In the genomic region with DNA sequence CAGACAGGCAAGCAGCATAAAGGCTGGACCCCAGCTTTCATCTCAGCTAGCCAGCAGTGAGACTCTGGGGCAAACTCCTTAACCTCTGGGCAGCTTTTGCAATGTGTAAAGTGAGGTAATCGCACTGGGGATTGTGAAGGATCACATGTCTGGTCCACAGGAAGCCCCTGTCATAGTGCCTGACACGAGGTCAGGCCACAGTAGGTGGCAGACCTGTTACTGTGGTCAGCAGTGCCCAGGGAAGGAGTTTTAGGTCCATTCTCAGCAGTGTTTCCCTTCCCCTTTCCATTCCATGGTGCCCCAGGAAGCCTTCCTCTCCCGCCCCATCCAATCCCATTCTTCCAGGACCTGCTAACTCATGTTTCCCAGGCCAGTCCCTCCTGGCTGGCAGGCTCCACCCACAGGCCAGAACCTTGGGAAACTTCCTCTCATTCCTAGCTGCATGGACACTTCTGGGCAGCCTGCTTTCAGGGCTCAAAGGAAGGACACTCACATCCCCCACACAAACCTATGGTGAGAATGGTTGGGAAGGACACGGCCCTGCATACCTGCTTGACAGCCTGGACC, we compare ENCODE assay signal across 24 mouse cellular contexts. TPM values are rescaled to one million over a fixed set of nuclear protein-coding genes. Genes with fewer than 3 reads are reported as not detected.
DNase-seq lines count a peak whose midpoint lies in the region; ATAC-seq and TF ChIP-seq lines count a peak whose summit lies in the region.
"Had no signal": no experiment of that assay in that cellular context is flagged by ENCODE, and none has a peak within 500 bp of the region (broad histone marks: within the 10 kb centered on the region; RNA-seq: fewer than 3 reads in every experiment).

No protein-coding gene starts in this region.

- no peak overlapping the region for H3K27ac ChIP-seq in kidney, embryonic 14.5 days (ENCODE audit: low read depth, low read length)
- no peak overlapping the region for H3K27ac ChIP-seq in testis, adult 2 months (ENCODE audit: control insufficient read depth, insufficient read depth, low read depth, low read length)
- H3K27ac ChIP-seq: embryonic facial prominence, embryonic 12.5 days; heart, adult 2 months; heart, embryonic 15.5 days; hindbrain, embryonic 13.5 days; limb, embryonic 13.5 days; liver, embryonic 15.5 days; midbrain, embryonic 13.5 days; neural tube, embryonic 12.5 days had no signal

- no peaks in the 10 kb centered on the region for H3K36me3 ChIP-seq in kidney, embryonic 14.5 days (ENCODE audit: control insufficient read depth, insufficient read depth, low read length)
- no peaks in the 10 kb centered on the region for H3K36me3 ChIP-seq in testis, adult 2 months (ENCODE audit: control insufficient read depth, insufficient read depth, low read length)
- H3K36me3 ChIP-seq: embryonic facial prominence, embryonic 12.5 days; heart, embryonic 15.5 days; hindbrain, embryonic 13.5 days; limb, embryonic 13.5 days; liver, embryonic 15.5 days; midbrain, embryonic 13.5 days; neural tube, embryonic 12.5 days had no signal

- no peaks in the 10 kb centered on the region for H3K9me3 ChIP-seq in kidney, embryonic 14.5 days (ENCODE audit: control insufficient read depth, low read length)
- H3K9me3 ChIP-seq: embryonic facial prominence, embryonic 12.5 days; heart, embryonic 15.5 days; hindbrain, embryonic 13.5 days; limb, embryonic 13.5 days; liver, embryonic 15.5 days; midbrain, embryonic 13.5 days; neural tube, embryonic 12.5 days had no signal

- no peak overlapping the region for H3K4me2 ChIP-seq in kidney, embryonic 14.5 days (replicated peaks; ENCODE audit: low read depth, low read length)
- H3K4me2 ChIP-seq: heart, embryonic 15.5 days; liver, embryonic 15.5 days; midbrain, embryonic 13.5 days had no signal

- H3K4me1 ChIP-seq in kidney, embryonic 14.5 days (ENCODE audit: control insufficient read depth, insufficient read depth, low read length), result peaks cover 16% of the 10 kb centered on the region
- H3K4me1 ChIP-seq in testis, adult 2 months (ENCODE audit: control insufficient read depth, insufficient read depth, low read length), result peaks cover 23% of the 10 kb centered on the region

- peak; percentile 27; the same call in 1 of the 2 replicates for TF ChIP-seq POLR2A in testis, adult 2 months (IDR thresholded peaks at IDR 0.05; ENCODE audit: control insufficient read depth, low read depth, low read length)

- ATAC-seq in kidney, embryonic 14.5 days (ENCODE audit: low FRiP score, low TSS enrichment), result 0 out of 2 replicates have a peak, but pooled peaks have one; percentile 8
- peak; percentile 72 for ATAC-seq in granulocyte monocyte progenitor cell, adult 5-6 weeks (replicated peaks; ENCODE audit: poor library complexity, severe bottlenecking)
- ATAC-seq: forebrain, postnatal 0 days; midbrain, embryonic 13.5 days had no signal

- no peak overlapping the region for H3K9ac ChIP-seq in kidney, embryonic 14.5 days (ENCODE audit: low read depth, low read length)
- H3K9ac ChIP-seq: embryonic facial prominence, embryonic 12.5 days; forebrain, postnatal 0 days; heart, embryonic 15.5 days; hindbrain, embryonic 13.5 days; limb, embryonic 13.5 days; liver, embryonic 15.5 days; midbrain, embryonic 13.5 days; neural tube, embryonic 12.5 days had no signal

- DNase-seq in kidney, adult 9 months, result no peak
- DNase-seq in testis, postnatal 14 days (ENCODE audit: low spot score), result no peak
- DNase-seq in T-cell, adult 2 months (ENCODE audit: low spot score), result no peak
- DNase-seq in cerebellum, postnatal 4 days (ENCODE audit: low spot score in 2 of 2), result no peak
- DNase-seq: cerebellum, adult 2 months; cerebellum, postnatal 25 days; forebrain, postnatal 0 days; gastrocnemius, postnatal 14 days; heart, adult 2 months; heart, postnatal 36 days; kidney, adult 2 months; lung, postnatal 10 days; thymus, postnatal 25 days had no signal

- H3K4me3 ChIP-seq in kidney, embryonic 14.5 days (ENCODE audit: low read length), result no peak overlapping the region
- peak overlapping the region; percentile 79 for H3K4me3 ChIP-seq in testis, adult 2 months (ENCODE audit: control insufficient read depth, low read depth, low read length)
- H3K4me3 ChIP-seq: embryonic facial prominence, embryonic 12.5 days; heart, adult 2 months; heart, embryonic 15.5 days; limb, embryonic 13.5 days; liver, embryonic 15.5 days; midbrain, embryonic 13.5 days; neural tube, embryonic 12.5 days had no signal

- H3K27me3 ChIP-seq in kidney, embryonic 14.5 days (ENCODE audit: control insufficient read depth, insufficient read depth, low read length), result peaks cover 85% of the 10 kb centered on the region
- no peaks in the 10 kb centered on the region for H3K27me3 ChIP-seq in testis, adult 2 months (ENCODE audit: control insufficient read depth, insufficient read depth, low read length)

- 22% methylated on average over 4 of the region's 4 CpGs for WGBS in kidney, embryonic 14.5 days

- TF ChIP-seq CTCF in testis, adult 2 months (IDR thresholded peaks at IDR 0.05; ENCODE audit: control insufficient read depth, insufficient read depth, insufficient replicate concordance, low read depth, low read length), result no peak

RNA-seq across cellular contexts. Expression of a gene that starts 6.0 kb away (rescaled TPM):
- polyA plus RNA-seq in kidney, embryonic 14.5 days (2014; fragmentation: Nextera tagmentation; extraction: Ambion mirVana), result 0.24 and 0.65 TPM in 2 replicates
- 1.8 and 1.9 TPM in 2 replicates for polyA plus RNA-seq in testis, adult 2 months (2012; rRNA removed)
- total RNA-seq in granulocyte monocyte progenitor cell, adult 5-6 weeks (2014; fragmentation: Nextera tagmentation), result 0.77 and 1.0 TPM in 2 replicates
- 0.62 and 0.69 TPM in 2 replicates for total RNA-seq in granulocyte monocyte progenitor cell, adult 5-6 weeks (2017)
- total RNA-seq: gastrocnemius, postnatal 14 days had no signal
- polyA plus RNA-seq: embryonic facial prominence, embryonic 12.5 days; forebrain, embryonic 11.5 days; hindbrain, embryonic 13.5 days; neural tube, embryonic 12.5 days had no signal

RNA-seq across cellular contexts. Expression of a gene that starts 18.5 kb away (rescaled TPM):
- 1.7 and 1.9 TPM in 2 replicates for polyA plus RNA-seq in kidney, embryonic 14.5 days (2014; fragmentation: Nextera tagmentation; extraction: Ambion mirVana)
- 17.6 and 17.9 TPM in 2 replicates for polyA plus RNA-seq in testis, adult 2 months (2012; rRNA removed)
- 99.1 and 108 TPM in 2 replicates for total RNA-seq in granulocyte monocyte progenitor cell, adult 5-6 weeks (2014; fragmentation: Nextera tagmentation)
- total RNA-seq in granulocyte monocyte progenitor cell, adult 5-6 weeks (2017), result 54.3 and 70.7 TPM in 2 replicates

RNA-seq across cellular contexts. Expression of a gene that starts 35.8 kb away (rescaled TPM):
- polyA plus RNA-seq in kidney, embryonic 14.5 days (2014; fragmentation: Nextera tagmentation; extraction: Ambion mirVana), result 18.3 and 22.0 TPM in 2 replicates
- polyA plus RNA-seq in testis, adult 2 months (2012; rRNA removed), result 12.6 and 13.4 TPM in 2 replicates
- total RNA-seq in granulocyte monocyte progenitor cell, adult 5-6 weeks (2014; fragmentation: Nextera tagmentation), result 27.9 and 30.3 TPM in 2 replicates
- total RNA-seq in granulocyte monocyte progenitor cell, adult 5-6 weeks (2017), result 15.0 and 24.8 TPM in 2 replicates

RNA-seq across cellular contexts. Expression of a gene that starts 46.6 kb away (rescaled TPM):
- polyA plus RNA-seq in kidney, embryonic 14.5 days (2014; fragmentation: Nextera tagmentation; extraction: Ambion mirVana), result 0.54 and 0.90 TPM in 2 replicates
- 6.2 and 7.6 TPM in 2 replicates for polyA plus RNA-seq in testis, adult 2 months (2012; rRNA removed)
- total RNA-seq in granulocyte monocyte progenitor cell, adult 5-6 weeks (2014; fragmentation: Nextera tagmentation), result 0.32 TPM in 1 of 2 replicates, not detected in the other
- total RNA-seq in granulocyte monocyte progenitor cell, adult 5-6 weeks (2017), result 0.05 TPM in 1 of 2 replicates, not detected in the other

RNA-seq across cellular contexts. Expression of a gene that starts 52.7 kb away (rescaled TPM):
- polyA plus RNA-seq in kidney, embryonic 14.5 days (2014; fragmentation: Nextera tagmentation; extraction: Ambion mirVana), result 0.34 and 0.68 TPM in 2 replicates
- polyA plus RNA-seq in testis, adult 2 months (2012; rRNA removed), result 0.80 and 0.85 TPM in 2 replicates
- total RNA-seq in granulocyte monocyte progenitor cell, adult 5-6 weeks (2014; fragmentation: Nextera tagmentation), result 0.92 and 2.3 TPM in 2 replicates
- 0.26 and 0.82 TPM in 2 replicates for total RNA-seq in granulocyte monocyte progenitor cell, adult 5-6 weeks (2017)
